Mouse (Mus musculus) heart, embryonic 14.5 days (tissue): Measurements from ENCODE around the gene Gfral. TPM values are rescaled to one million over a fixed set of nuclear protein-coding genes. Genes with fewer than 3 reads are reported as not detected.
A peak's percentile ranks its signal among the peaks of the same experiment; 100 is the strongest.

Experiments used
- ATAC-seq: fragments of 200-750 bp; cut with Nextera tagmentation; 2 replicates; pipeline ENCODE4 v1.8.0; 2017; ENCODE audit warnings: low read depth, moderate TSS enrichment; ENCODE audit not compliant: insufficient number of reproducible peaks, insufficient read depth, low FRiP score
- H3K27ac ChIP-seq, 2 experiments: fragments of 200-500 bp in 1 of 2; fragments of 300-500 bp in 1 of 2; sonication (generic) in 1 of 2; replicated peaks in 1 of 2; 2 replicates each; pipeline ENCODE4 v1.5.1; 2012 to 2014; ENCODE audit warnings: low read depth in 2 of 2, low read length in 2 of 2, control low read depth in 1 of 2, mild to moderate bottlenecking in 1 of 2, mixed read lengths in 1 of 2; ENCODE audit not compliant: control insufficient read depth in 1 of 2, insufficient read depth in 1 of 2
- H3K27me3 ChIP-seq: fragments of 300-500 bp; sonication (generic); 2 replicates; pipeline ENCODE4 v1.6.1; 2014; ENCODE audit warnings: mild to moderate bottlenecking, low read length, control low read depth; ENCODE audit not compliant: control insufficient read depth, insufficient read depth
- H3K36me3 ChIP-seq: fragments of 300-500 bp; sonication (generic); 2 replicates; pipeline ENCODE4 v1.6.1; 2014; ENCODE audit warnings: mild to moderate bottlenecking, control low read depth, low read length, mixed read lengths; ENCODE audit not compliant: control insufficient read depth, insufficient read depth
- H3K4me1 ChIP-seq, 2 experiments: fragments of 200-500 bp in 1 of 2; fragments of 300-500 bp in 1 of 2; sonication (generic) in 1 of 2; 2 replicates each; pipeline ENCODE4 v1.6.1; 2012 to 2014; ENCODE audit warnings: low read length in 2 of 2, control low read depth in 1 of 2, mixed read lengths in 1 of 2; ENCODE audit not compliant: control insufficient read depth in 2 of 2, insufficient read depth in 2 of 2
- H3K4me2 ChIP-seq: fragments of 300-500 bp; sonication (generic); 2 replicates; pipeline ENCODE4 v1.6.1; 2014; ENCODE audit warnings: mild to moderate bottlenecking, low read length
- H3K4me3 ChIP-seq, 2 experiments: fragments of 200-500 bp in 1 of 2; fragments of 300-500 bp in 1 of 2; sonication (generic) in 1 of 2; 2 replicates each; pipeline ENCODE4 v1.5.1; 2012 to 2014; ENCODE audit warnings: low read length in 2 of 2, mild to moderate bottlenecking in 2 of 2, control low read depth in 1 of 2, low read depth in 1 of 2, moderate library complexity in 1 of 2; ENCODE audit not compliant: control insufficient read depth in 1 of 2, insufficient read depth in 1 of 2
- H3K9ac ChIP-seq: fragments of 300-500 bp; sonication (generic); 2 replicates; pipeline ENCODE4 v1.6.1; 2014; ENCODE audit warnings: mild to moderate bottlenecking, low read length
- H3K9me3 ChIP-seq: fragments of 300-500 bp; sonication (generic); 2 replicates; pipeline ENCODE4 v1.6.1; 2016; ENCODE audit warnings: low read length, control low read depth; ENCODE audit not compliant: control insufficient read depth
- WGBS: fragments of 180-500 bp; shearing (Covaris S2); extraction: QIAGEN DNeasy Blood & Tissue Kit; methylation state at CpG from one replicate; pipeline ENCODE4 v1.1.7; 2014; 5-methylcytosine and 5-hydroxymethylcytosine counted together
- polyA plus RNA-seq: library from polyadenylated mRNA; unstranded; fragments of >200 nt; fragmentation: Nextera tagmentation; extraction: Ambion mirVana; gene quantifications from 2 replicates; pipeline ENCODE4 v1.2.1, GENCODE M21; 2014

Gfral gene
- polyA plus RNA-seq = not detected in 2 replicates

DNA sequence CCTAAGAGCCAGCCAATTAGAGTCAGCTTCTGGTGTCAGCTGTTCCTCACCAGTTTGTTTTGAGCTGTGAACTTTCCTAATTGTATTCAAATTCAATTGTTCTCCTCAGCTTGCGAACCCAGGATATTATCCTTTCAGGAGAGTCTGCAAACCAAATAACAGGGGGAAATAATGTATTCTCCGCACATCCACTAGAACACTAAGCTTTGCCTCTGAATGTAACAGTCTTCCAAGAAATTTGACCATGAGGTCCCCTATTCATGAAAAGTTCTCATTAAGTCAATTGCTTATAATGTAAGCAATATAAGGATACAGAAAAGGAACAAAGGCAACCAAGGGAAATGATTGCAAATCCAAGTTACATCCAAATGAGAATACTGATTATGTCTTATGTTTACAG is at the start of gene Gfral:
TSS of gene Gfral (minus strand) at position 101 of the 400 bp plus-strand sequence.
- Histone ChIP-seq H3K36me3 (no peaks in the 10 kb centered on the region), H3K4me2 (no peak within 1 kb of the TSS), H3K27ac (no peak within 1 kb of the TSS), H3K4me3 (no peak within 1 kb of the TSS), H3K9ac (no peak within 1 kb of the TSS), H3K27me3 (no peaks in the 10 kb centered on the region), H3K4me1 (no peaks in the 10 kb centered on the region), H3K9me3 (no peaks in the 10 kb centered on the region)
- ATAC-seq = no peak
- 83% methylated on average over 2 of the region's 2 CpGs for WGBS

GRCm38 (mm10) chr9:76257731-76258130 is 44.3 kb upstream of the Gfral start:
- ATAC-seq = no peak
- no peaks in the 10 kb centered on the region for H3K4me1 ChIP-seq
- 66% methylated on average over 5 of the region's 5 CpGs for WGBS
- no peak overlapping the region for H3K4me3 ChIP-seq
- H3K27ac ChIP-seq = no peak overlapping the region
- H3K36me3 ChIP-seq = no peaks in the 10 kb centered on the region
- H3K4me2 ChIP-seq = no peak overlapping the region
- H3K9me3 ChIP-seq = no peaks in the 10 kb centered on the region
- H3K9ac ChIP-seq = no peak overlapping the region
- no peaks in the 10 kb centered on the region for H3K27me3 ChIP-seq

DNA sequence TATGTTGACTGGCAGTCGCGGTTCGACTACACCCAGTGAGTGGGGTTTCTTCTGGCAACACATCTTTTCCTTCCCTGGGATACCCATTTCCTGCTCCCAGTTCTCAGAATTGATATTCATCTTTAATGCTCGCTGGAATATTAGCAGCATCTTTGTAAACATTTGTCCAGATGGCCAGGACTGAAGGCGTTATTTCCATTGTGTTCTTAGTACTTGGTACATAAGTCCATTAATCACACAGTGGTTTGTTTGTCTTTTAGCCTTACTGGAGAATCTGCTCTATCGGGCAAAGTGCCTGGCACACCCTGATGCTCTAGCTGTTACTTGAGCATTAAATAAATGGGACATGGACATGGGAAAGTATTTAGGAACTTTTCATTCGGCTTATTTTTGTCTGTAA is 39.1 kb upstream of the Gfral start:
- Histone ChIP-seq H3K4me3 (no peak overlapping the region), H3K9me3 (no peaks in the 10 kb centered on the region), H3K27ac (no peak overlapping the region), H3K27me3 (no peaks in the 10 kb centered on the region), H3K4me2 (no peak overlapping the region), H3K4me1 (no peaks in the 10 kb centered on the region), H3K36me3 (no peaks in the 10 kb centered on the region), H3K9ac (no peak overlapping the region)
- WGBS = 84% methylated on average over 7 of the region's 7 CpGs
- no peak for ATAC-seq

DNA sequence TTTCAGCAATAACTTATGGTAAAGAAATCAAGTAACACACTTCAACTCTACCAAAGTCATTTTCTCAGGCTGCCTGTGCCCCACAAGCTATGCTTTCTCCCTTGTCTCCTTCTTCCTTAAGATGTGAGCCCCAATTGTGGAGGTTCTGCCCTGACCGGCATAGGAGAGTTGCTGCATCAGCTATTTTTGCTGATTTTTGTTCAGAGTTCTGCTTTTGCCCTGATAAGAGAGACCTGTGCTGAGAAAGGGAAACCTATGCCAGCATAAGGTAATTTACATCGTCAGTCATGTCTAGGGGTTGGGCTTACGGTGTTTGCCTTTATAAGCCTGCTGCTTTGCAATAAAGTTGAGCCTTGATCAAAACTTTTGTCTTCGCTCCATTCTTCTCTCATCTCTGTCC is 38.7 kb upstream of the Gfral start:
- Histone ChIP-seq H3K4me2 (no peak overlapping the region), H3K9me3 (no peaks in the 10 kb centered on the region), H3K27ac (no peak overlapping the region), H3K9ac (no peak overlapping the region), H3K4me3 (no peak overlapping the region), H3K27me3 (no peaks in the 10 kb centered on the region), H3K4me1 (no peaks in the 10 kb centered on the region), H3K36me3 (no peaks in the 10 kb centered on the region)
- no peak for ATAC-seq
- WGBS = 93% methylated on average over 4 of the region's 4 CpGs

GRCm38 (mm10) chr9:76242322-76242721 is 28.9 kb upstream of the Gfral start:
- no peak for ATAC-seq
- WGBS = 83% methylated on average over 1 of the region's 1 CpGs

DNA sequence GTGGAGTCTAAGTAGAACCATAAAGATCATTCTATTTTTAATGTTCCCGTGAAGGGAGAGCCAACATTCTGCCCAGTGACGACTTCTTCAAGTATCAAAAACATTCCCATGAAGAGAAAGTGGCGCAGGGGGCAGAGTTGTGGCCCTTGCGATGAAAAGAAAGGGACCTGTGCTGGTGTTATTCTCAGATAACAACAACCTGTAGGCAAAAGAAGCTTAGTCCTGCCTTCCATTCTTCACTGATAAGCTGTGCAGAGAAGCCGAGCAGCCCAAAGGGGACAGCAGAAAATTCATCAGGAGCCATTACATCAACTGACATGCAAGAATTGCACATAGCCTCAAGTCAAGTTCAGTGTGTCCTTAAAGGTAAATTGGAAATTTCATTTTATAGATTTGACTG is 24.5 kb upstream of the Gfral start:
- H3K4me2 ChIP-seq = peak overlapping the region; percentile 31; the same call in 1 of the 2 replicates
- ATAC-seq = no peak
- peaks cover 0 to 4% of the 10 kb centered on the region in 2 experiments; a peak in 1 of 4 replicates for H3K4me1 ChIP-seq
- no peak overlapping the region for H3K27ac ChIP-seq
- H3K9ac ChIP-seq = no peak overlapping the region
- no peaks in the 10 kb centered on the region for H3K9me3 ChIP-seq
- 26% methylated on average over 5 of the region's 5 CpGs for WGBS
- no peaks in the 10 kb centered on the region for H3K36me3 ChIP-seq
- H3K4me3 ChIP-seq = no peak overlapping the region
- no peaks in the 10 kb centered on the region for H3K27me3 ChIP-seq

More at GRCm38 (mm10) chr9:76242322-76242721, 28.9 kb upstream of the Gfral start:
- Histone ChIP-seq H3K4me2 (no peak overlapping the region), H3K27ac (no peak overlapping the region), H3K4me3 (no peak overlapping the region), H3K27me3 (no peaks in the 10 kb centered on the region), H3K4me1 (peaks cover 0 to 4% of the 10 kb centered on the region in 2 experiments; a peak in 1 of 4 replicates), H3K9ac (no peak overlapping the region), H3K9me3 (no peaks in the 10 kb centered on the region), H3K36me3 (no peaks in the 10 kb centered on the region)

DNA sequence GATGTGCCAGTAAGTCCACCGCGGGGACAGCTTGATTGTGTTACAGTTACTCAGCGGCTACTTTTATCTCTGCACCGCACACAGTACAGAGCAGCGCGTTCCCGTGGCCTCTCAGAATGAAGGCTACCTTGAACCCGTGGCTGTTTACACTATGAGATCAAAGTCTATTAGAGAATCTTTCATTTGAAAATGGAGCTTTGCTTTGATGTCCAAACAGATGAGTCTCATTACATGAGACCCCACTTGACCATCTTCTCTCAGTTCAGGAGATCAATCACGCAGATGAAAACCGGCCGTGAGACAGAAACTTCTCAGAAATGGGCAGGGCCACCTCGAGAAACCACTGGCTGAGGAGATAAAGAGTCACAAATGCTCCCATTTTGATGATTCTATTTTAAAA is 23.8 kb upstream of the Gfral start:
- Histone ChIP-seq H3K9ac (no peak overlapping the region; the same call in 1 of the 2 replicates), H3K27me3 (no peaks in the 10 kb centered on the region), H3K36me3 (no peaks in the 10 kb centered on the region), H3K9me3 (no peaks in the 10 kb centered on the region), H3K27ac (no peak overlapping the region), H3K4me3 (peak overlapping the region in 1 of 2 experiments; percentile 51; a peak in 1 of 4 replicates), H3K4me1 (peaks cover 0 to 4% of the 10 kb centered on the region in 2 experiments; a peak in 1 of 4 replicates), H3K4me2 (peak overlapping the region; percentile 90)
- 27% methylated on average over 12 of the region's 12 CpGs for WGBS
- ATAC-seq = no peak

DNA sequence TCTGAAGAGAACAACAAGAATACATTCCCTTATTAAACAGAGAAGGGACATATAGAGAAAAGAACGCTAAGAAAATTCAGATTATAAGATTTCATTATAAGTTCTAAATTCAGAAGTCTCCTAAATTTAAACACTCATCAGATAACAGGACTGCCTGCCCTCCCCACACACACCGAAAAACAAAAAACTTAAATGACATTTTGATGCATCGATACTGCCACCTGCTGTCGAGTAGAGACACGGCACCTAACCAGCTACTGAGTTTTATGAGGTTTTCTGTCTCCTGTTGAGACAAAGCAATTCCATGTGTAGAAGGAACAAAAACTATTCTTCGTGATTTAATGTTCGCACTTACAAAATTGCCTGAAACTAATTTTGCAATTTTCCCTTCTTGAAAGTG is 23.2 kb upstream of the Gfral start:
- H3K36me3 ChIP-seq = no peaks in the 10 kb centered on the region
- no peaks in the 10 kb centered on the region for H3K9me3 ChIP-seq
- H3K4me3 ChIP-seq = peak overlapping the region in 1 of 2 experiments; percentile 51; a peak in 3 of 4 replicates
- peak overlapping the region; percentile 69 for H3K9ac ChIP-seq
- under 1% methylated on average over 7 of the region's 7 CpGs for WGBS
- no peak for ATAC-seq
- H3K4me1 ChIP-seq = peaks cover 0 to 4% of the 10 kb centered on the region in 2 experiments; a peak in 1 of 4 replicates
- H3K4me2 ChIP-seq = peak overlapping the region; percentile 90
- no peaks in the 10 kb centered on the region for H3K27me3 ChIP-seq
- no peak overlapping the region for H3K27ac ChIP-seq
